Mouse (Mus musculus) cortical plate, adult 2 months (tissue): Measurements from ENCODE around the gene Taf1a. TPM values are rescaled to one million over a fixed set of nuclear protein-coding genes. Genes with fewer than 3 reads are reported as not detected.
"Not testable (repeated sequence)": the region's sequence is repeated elsewhere in the genome, so short reads cannot be mapped to it uniquely, and the experiment has no call there.

Experiments used
- H3K27ac ChIP-seq: fragments of 200-500 bp; 2 replicates; pipeline ENCODE4 v1.5.1; 2012; ENCODE audit warnings: low read length, control low read depth, inconsistent platforms; ENCODE audit not compliant: insufficient read depth
- H3K4me1 ChIP-seq: fragments of 200-500 bp; 2 replicates; pipeline ENCODE4 v1.6.1; 2011; ENCODE audit warnings: low read length; ENCODE audit not compliant: control insufficient read depth, insufficient read depth
- H3K4me3 ChIP-seq: fragments of 200-500 bp; 2 replicates; pipeline ENCODE4 v1.5.1; 2011; ENCODE audit warnings: mild to moderate bottlenecking, low read length, control low read depth; ENCODE audit not compliant: insufficient read depth
- CTCF ChIP-seq: fragments of 200-500 bp; IDR thresholded peaks from 2 replicates; pipeline ENCODE4 v1.5.1; 2011; ENCODE audit warnings: mild to moderate bottlenecking, control low read depth, low read length; ENCODE audit not compliant: insufficient read depth; ENCODE audit errors: extremely low read depth
- POLR2A ChIP-seq: fragments of 200-500 bp; IDR thresholded peaks from 2 replicates; pipeline ENCODE4 v1.6.1; 2011; ENCODE audit warnings: mild to moderate bottlenecking, low read length, control low read depth; ENCODE audit not compliant: insufficient read depth; ENCODE audit errors: extremely low read depth
- polyA plus RNA-seq: library from polyadenylated mRNA; depleted of rRNA; stranded (reverse); fragments of >200 nt; gene quantifications from 2 replicates; pipeline ENCODE4 v1.2.3, GENCODE M21; 2012

The Taf1a gene
- polyA plus RNA-seq, 1 experiment: 25.2 TPM

DNA sequence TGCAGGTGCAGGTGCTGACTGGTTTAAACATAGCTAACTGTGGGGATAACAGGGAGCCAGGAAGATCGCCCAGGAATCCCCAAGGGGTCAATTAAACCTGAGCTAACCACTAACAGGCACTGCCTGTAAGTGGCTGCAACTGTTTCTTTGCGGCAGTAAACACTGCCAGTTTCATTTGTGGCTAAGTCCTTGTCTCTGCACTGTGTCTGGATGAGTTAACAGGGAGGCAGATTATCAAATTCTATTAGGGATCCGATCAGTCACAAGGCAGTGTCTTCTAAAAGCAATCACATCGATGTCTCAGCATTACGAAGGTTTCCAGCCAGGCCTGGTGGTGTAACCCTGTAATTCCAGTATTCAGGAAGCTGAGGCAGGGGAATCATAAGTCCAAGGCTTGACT, 22.4 kb upstream of the Taf1a start:
- Histone ChIP-seq H3K27ac (no peak overlapping the region), H3K4me1 (peaks cover 5% of the 10 kb centered on the region), H3K4me3 (no peak overlapping the region)
- no peak for TF ChIP-seq CTCF
- TF ChIP-seq POLR2A: no peak

DNA sequence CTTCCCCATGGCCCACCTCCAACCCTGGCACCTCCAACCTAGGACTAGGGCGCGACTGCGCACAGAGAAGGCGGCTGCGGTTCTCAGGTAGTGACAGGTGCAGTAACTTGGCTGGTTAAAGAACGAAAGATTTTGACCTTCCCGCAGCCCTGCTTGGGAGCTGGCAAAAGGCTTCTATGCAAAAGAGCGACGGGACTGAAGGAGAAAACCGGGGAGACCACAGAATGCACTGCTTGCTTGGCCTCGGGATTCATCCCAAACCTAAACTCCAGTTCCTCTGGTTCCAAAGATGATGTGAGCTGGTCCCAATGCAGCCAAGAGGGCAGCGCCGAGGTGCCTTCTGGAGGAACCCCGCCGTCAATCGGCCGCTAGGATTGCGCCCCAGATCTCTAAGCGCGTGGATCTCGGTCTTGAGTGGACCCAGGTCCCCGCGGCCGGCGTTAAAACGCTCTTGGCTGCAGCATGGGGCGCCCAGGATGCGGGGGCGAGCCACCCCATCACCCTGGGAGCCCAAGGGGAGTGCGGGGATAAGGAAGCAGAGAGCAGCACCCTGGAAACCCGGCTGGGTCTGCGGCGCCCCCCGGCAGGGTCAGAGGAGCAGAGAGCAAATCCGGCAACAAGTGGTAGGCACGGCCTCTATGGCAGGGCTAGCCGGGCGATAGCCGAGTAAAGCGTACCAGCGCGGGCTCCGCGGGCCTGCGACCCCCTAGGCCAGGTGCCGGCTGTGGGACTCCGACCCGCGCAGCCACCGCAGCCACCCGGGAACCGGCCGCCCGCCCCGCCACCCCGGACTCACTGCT, 20.0 kb upstream of the Taf1a start:
- H3K4me3 ChIP-seq: peak overlapping the region; percentile 48
- peaks cover 5% of the 10 kb centered on the region for H3K4me1 ChIP-seq
- TF ChIP-seq CTCF: no peak
- H3K27ac ChIP-seq: no peak overlapping the region

- H3K27ac ChIP-seq: 0 out of 2 replicates have a peak within 1 kb of the TSS, but pooled peaks have one; percentile 24
- peak within 1 kb of the TSS; percentile 48 for H3K4me3 ChIP-seq
- TF ChIP-seq CTCF (no peak), POLR2A (peak; percentile 89)
- H3K4me1 ChIP-seq: peaks cover 5% of the 10 kb centered on the region
Observed at GRCm38 (mm10) chr1:183369427-183370014, 19.3 kb upstream of the Taf1a start, which contains the start of gene Mia3. Mia3 (minus strand) TSS chr1:183369553.

DNA sequence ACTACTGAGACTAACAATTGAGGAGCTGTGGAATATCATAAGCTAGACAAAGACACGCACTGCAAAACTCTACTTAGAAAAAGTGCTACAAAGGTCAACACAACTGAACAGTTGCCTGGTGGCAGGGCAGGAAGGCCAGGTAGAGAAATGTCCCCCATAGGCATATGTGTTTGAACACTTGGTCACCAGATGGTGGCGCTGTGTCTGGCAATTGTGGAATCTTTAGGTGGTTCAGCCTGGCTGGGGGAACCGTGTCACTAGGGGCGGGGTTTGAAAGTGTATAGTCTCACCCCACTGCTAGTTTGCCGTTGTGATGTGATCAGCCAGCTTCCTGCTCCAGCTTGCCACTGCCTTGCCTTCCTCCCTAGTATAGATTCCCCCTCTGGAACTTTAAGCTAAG, 14.1 kb upstream of the Taf1a start:
- Histone ChIP-seq H3K27ac (no peak overlapping the region), H3K4me3 (no peak overlapping the region), H3K4me1 (no peaks in the 10 kb centered on the region; the same call in 1 of the 2 replicates)
- TF ChIP-seq POLR2A (no peak), CTCF (no peak)

GRCm38 (mm10) chr1:183377045-183377444, 11.7 kb upstream of the Taf1a start:
- Histone ChIP-seq H3K27ac (no peak overlapping the region), H3K4me1 (no peaks in the 10 kb centered on the region), H3K4me3 (no peak overlapping the region)
- TF ChIP-seq CTCF (no peak), POLR2A (no peak)

GRCm38 (mm10) chr1:183378321-183378941, 10.3 kb upstream of the Taf1a start:
- H3K4me3 ChIP-seq: no peak overlapping the region
- H3K27ac ChIP-seq: peak overlapping the region; percentile 47; the same call in 1 of the 2 replicates
- TF ChIP-seq POLR2A (no peak), CTCF (no peak)
- H3K4me1 ChIP-seq: no peaks in the 10 kb centered on the region

GRCm38 (mm10) chr1:183379376-183379775, 9.4 kb upstream of the Taf1a start:
- not testable (repeated sequence) for H3K27ac ChIP-seq

GRCm38 (mm10) chr1:183381816-183382215, 7.0 kb upstream of the Taf1a start:
- Histone ChIP-seq H3K27ac (no peak overlapping the region), H3K4me1 (no peaks in the 10 kb centered on the region), H3K4me3 (no peak overlapping the region)
- TF ChIP-seq POLR2A (no peak), CTCF (no peak)

More at GRCm38 (mm10) chr1:183379376-183379775, 9.4 kb upstream of the Taf1a start:
- not testable (repeated sequence) for H3K4me1 ChIP-seq, H3K4me3 ChIP-seq

DNA sequence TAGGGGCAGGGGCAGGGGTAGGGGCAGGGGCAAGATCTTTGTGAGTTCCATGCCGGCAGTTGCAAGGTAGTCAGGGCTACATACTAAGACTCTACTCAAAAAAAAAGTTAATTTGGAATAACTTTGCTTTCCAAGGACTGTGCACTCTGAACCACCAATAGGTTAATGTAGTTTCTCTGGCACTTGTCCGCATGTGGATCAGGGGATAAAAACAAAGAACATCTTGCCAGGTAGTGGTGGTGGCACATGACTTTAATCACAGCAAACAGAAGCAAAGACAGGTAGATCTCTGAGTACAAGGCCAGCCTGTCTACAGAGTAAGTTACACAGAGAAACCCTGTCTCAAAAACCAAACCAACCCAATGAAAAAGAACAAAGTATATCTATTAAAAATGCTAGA, 6.2 kb upstream of the Taf1a start:
- TF ChIP-seq CTCF (no peak), POLR2A (no peak)
- Histone ChIP-seq H3K4me3 (no peak overlapping the region), H3K27ac (no peak overlapping the region), H3K4me1 (no peaks in the 10 kb centered on the region)

DNA sequence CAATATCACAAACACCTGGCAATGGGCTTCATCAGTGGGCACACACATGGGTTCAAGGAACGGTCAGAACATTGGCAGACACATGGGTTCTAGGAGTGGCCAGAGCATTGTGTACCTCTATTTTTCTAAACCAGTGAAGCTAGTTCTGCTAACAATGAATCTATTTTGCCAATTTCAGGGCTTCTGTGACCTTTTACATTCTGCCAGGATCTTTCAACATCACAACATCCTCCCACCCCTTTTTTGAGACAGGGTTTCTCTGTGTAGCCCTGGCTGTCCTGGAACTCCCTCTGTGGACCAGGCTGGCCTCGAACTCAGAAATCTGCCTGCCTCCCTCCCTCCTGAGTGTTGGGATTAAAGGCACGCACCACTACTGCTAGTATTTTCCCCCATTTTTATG, 1.4 kb upstream of the Taf1a start:
- H3K27ac ChIP-seq, H3K4me1 ChIP-seq, H3K4me3 ChIP-seq: not testable (repeated sequence)
